ENCODE assay signal across 8 mouse cellular contexts in the genomic region with DNA sequence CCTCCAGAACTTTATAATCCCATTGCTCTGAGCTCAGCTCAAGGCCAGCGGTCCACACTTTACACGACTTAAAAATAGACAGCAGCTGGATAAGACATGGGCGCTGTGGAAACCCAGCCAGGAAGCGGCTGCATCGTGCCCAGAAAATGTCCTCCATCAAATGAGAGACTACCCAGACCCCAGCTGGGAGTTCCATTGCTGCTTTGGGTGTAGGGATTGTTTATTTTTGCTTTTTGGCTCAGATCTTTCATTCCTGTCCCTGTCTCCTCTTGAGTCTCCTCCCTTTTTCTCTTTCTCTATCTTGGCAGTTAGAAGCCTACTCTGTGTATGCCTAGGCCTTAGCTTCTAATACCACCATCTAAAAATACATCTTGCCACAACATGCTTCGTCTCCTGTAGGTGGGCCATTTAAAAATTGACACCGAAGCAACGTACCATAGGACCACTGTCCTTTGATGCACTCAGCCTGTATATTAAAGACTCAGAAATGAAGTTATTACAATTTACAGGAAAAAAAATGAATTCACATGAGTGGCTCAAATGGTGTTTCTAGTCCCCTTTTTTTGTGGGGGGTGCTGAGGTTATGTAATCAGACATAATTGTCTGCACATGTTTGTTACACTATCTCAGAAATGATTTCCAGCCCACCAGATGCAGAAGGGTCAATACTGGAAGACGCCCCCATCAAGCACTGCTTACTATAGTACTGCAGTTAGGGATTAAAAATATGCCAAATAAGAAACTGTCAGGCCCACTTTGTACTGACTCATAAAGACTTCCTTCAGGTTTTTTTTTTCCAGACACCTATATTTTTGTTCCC.
DNase-seq lines count a peak whose midpoint lies in the region; ATAC-seq lines count a peak whose summit lies in the region.

No protein-coding gene starts in this region.

- DNase-seq in cerebellum, postnatal 10 days, result peak; percentile 18 to 26
- DNase-seq in urinary bladder, postnatal 14 days (ENCODE audit: low spot score), result peak; percentile 69
- DNase-seq in urinary bladder, adult 2 months (ENCODE audit: low spot score), result no peak
- peak; percentile 22 for DNase-seq in left cerebral cortex, postnatal 4 days
- DNase-seq in urinary bladder, postnatal 36 days (ENCODE audit: low spot score in 2 of 2), result peak; percentile 38 to 67
- DNase-seq in spleen, postnatal 14 days (ENCODE audit: low spot score in 2 of 2), result no peak
- DNase-seq in thymus, postnatal 0 days (ENCODE audit: low spot score), result no peak

- intact Hi-C loops in left cerebral cortex, postnatal 4 days (cut with DNase I), result no loop called here

- no peak for ATAC-seq in cerebellum, adult (ENCODE audit: insufficient number of reproducible peaks, low FRiP score, low TSS enrichment)

Comparison
In these comparisons a context has a peak if more than half of its experiments do, and no peak if none do; other contexts are left out.
1. DNase-seq: peak in cerebellum, postnatal 10 days (2 of 2), urinary bladder, postnatal 14 days (single experiment), left cerebral cortex, postnatal 4 days (single experiment) and urinary bladder, postnatal 36 days (2 of 2); none in urinary bladder, adult 2 months (single experiment), spleen, postnatal 14 days (0 of 2) and thymus, postnatal 0 days (single experiment).